Comparison of ENCODE assay signal across 8 mouse cellular contexts in genomic region chrX:7763631-7764393, GRCm38 (mm10). TPM values are rescaled to one million over a fixed set of nuclear protein-coding genes. Genes with fewer than 3 reads are reported as not detected.
DNase-seq lines count a peak whose midpoint lies in the region; ATAC-seq and TF ChIP-seq lines count a peak whose summit lies in the region.

No protein-coding gene starts in this region.

- peak overlapping the region; percentile 58 for H3K9ac ChIP-seq in forebrain, embryonic 16.5 days (replicated peaks; ENCODE audit: low read depth, low read length)
- H3K9ac ChIP-seq in liver, embryonic 15.5 days = peak overlapping the region; percentile 67; the same call in 1 of the 2 replicates

- TF ChIP-seq CTCF in layer of hippocampus, adult 2 months (conservative IDR thresholded peaks at IDR 0.05) = no peak

- no peaks in the 10 kb centered on the region; the same call in 1 of the 2 replicates for H3K9me3 ChIP-seq in forebrain, embryonic 16.5 days (ENCODE audit: control insufficient read depth, low read length)
- no peaks in the 10 kb centered on the region for H3K9me3 ChIP-seq in liver, embryonic 15.5 days (replicated peaks)

- H3K36me3 ChIP-seq in forebrain, embryonic 16.5 days (ENCODE audit: control insufficient read depth, insufficient read depth) = 0 out of 2 replicates have a peak, but pooled peaks cover 2% of the 10 kb centered on the region
- H3K36me3 ChIP-seq in liver, embryonic 15.5 days (replicated peaks) = peaks cover 17% of the 10 kb centered on the region; the same call in 1 of the 2 replicates

- DNase-seq in layer of hippocampus, adult 2 months (ENCODE audit: low spot score in 2 of 2) = peak in 1 of 2 experiments; percentile 27
- no peak for DNase-seq in layer of hippocampus, adult 18-20 months (ENCODE audit: low spot score in 2 of 2)
- DNase-seq in ZHBTc4 (ENCODE audit: low read depth, low spot score) = peak; percentile 60
- DNase-seq in induced T-regulatory cell, adult 2 months (ENCODE audit: low read depth) = peak; percentile 56
- peak; percentile 27 for DNase-seq in neural tube, embryonic 10.5 days (ENCODE audit: extremely low spot score, low spot score)
- DNase-seq in frontal cortex, adult 2 months (ENCODE audit: extremely low spot score in 1 of 2, low spot score in 1 of 2) = no peak

- H3K27me3 ChIP-seq in forebrain, embryonic 16.5 days (replicated peaks; ENCODE audit: control insufficient read depth, insufficient read depth, low read length) = no peaks in the 10 kb centered on the region
- no peaks in the 10 kb centered on the region for H3K27me3 ChIP-seq in liver, embryonic 15.5 days

- peak overlapping the region; percentile 67 for H3K4me2 ChIP-seq in forebrain, embryonic 16.5 days (ENCODE audit: low read length)
- H3K4me2 ChIP-seq in liver, embryonic 15.5 days = peak overlapping the region; percentile 81

- no peak for ATAC-seq in forebrain, embryonic 16.5 days
- no peak for ATAC-seq in liver, embryonic 15.5 days (ENCODE audit: insufficient read depth)

- WGBS in forebrain, embryonic 16.5 days = 11% methylated on average over 22 of the region's 22 CpGs
- 10% methylated on average over 21 of the region's 22 CpGs for WGBS in liver, embryonic 15.5 days (ENCODE audit: insufficient replicate concordance)

- peaks cover 19% of the 10 kb centered on the region for H3K4me1 ChIP-seq in forebrain, embryonic 16.5 days (replicated peaks; ENCODE audit: control insufficient read depth, insufficient read depth, low read length)
- peaks cover 42% of the 10 kb centered on the region for H3K4me1 ChIP-seq in liver, embryonic 15.5 days (replicated peaks)

- peak overlapping the region; percentile 83; the same call in 1 of the 2 replicates for H3K27ac ChIP-seq in layer of hippocampus, adult 2 months
- no peak overlapping the region for H3K27ac ChIP-seq in forebrain, embryonic 16.5 days (ENCODE audit: low read length)
- peak overlapping the region; percentile 80; the same call in 1 of the 2 replicates for H3K27ac ChIP-seq in liver, embryonic 15.5 days (replicated peaks)

- H3K4me3 ChIP-seq in layer of hippocampus, adult 2 months = peak overlapping the region; percentile 73
- peak overlapping the region; percentile 61 for H3K4me3 ChIP-seq in forebrain, embryonic 16.5 days (replicated peaks; ENCODE audit: low read length)
- peak overlapping the region; percentile 72 for H3K4me3 ChIP-seq in liver, embryonic 15.5 days (replicated peaks)

RNA-seq across cellular contexts. Expression of gene Tfe3, which starts 1.5 kb away (rescaled TPM):
- 10 to 100 TPM; 29.0 to 35.1 TPM for total RNA-seq in layer of hippocampus, adult 2 months (2021)
- 10 to 100 TPM; 33.7 to 38.7 TPM for total RNA-seq in layer of hippocampus, adult 18-20 months (2021)
- polyA plus RNA-seq in forebrain, embryonic 16.5 days (2015; fragmentation: Nextera tagmentation; extraction: Ambion mirVana) = 20.4 and 21.9 TPM in 2 replicates
- polyA plus RNA-seq in liver, embryonic 15.5 days (2015; fragmentation: Nextera tagmentation; extraction: Ambion mirVana) = 9.2 and 11.8 TPM in 2 replicates
- 23.8 and 25.1 TPM in 2 replicates for polyA plus RNA-seq in frontal cortex, adult 2 months (2012; rRNA removed)

RNA-seq across cellular contexts. Expression of gene Ccdc120, which starts 13.1 kb away (rescaled TPM):
- total RNA-seq in layer of hippocampus, adult 2 months (2021) = 10 to 100 TPM; 14.7 to 20.6 TPM
- 10 to 100 TPM; 17.6 to 21.5 TPM for total RNA-seq in layer of hippocampus, adult 18-20 months (2021)
- 50.0 and 64.2 TPM in 2 replicates for polyA plus RNA-seq in forebrain, embryonic 16.5 days (2015; fragmentation: Nextera tagmentation; extraction: Ambion mirVana)
- 0.92 and 1.5 TPM in 2 replicates for polyA plus RNA-seq in liver, embryonic 15.5 days (2015; fragmentation: Nextera tagmentation; extraction: Ambion mirVana)
- polyA plus RNA-seq in frontal cortex, adult 2 months (2012; rRNA removed) = 23.7 and 25.4 TPM in 2 replicates

RNA-seq across cellular contexts. Expression of gene Gripap1, which starts 25.8 kb away (rescaled TPM):
- total RNA-seq in layer of hippocampus, adult 2 months (2021) = 100 to 1,000 TPM; 105 to 108 TPM
- 100 to 1,000 TPM in 1 of 2 experiments, 10 to 100 TPM in 1; 95.3 to 105 TPM for total RNA-seq in layer of hippocampus, adult 18-20 months (2021)
- polyA plus RNA-seq in forebrain, embryonic 16.5 days (2015; fragmentation: Nextera tagmentation; extraction: Ambion mirVana) = 72.6 and 81.9 TPM in 2 replicates
- polyA plus RNA-seq in liver, embryonic 15.5 days (2015; fragmentation: Nextera tagmentation; extraction: Ambion mirVana) = 25.5 and 27.4 TPM in 2 replicates
- polyA plus RNA-seq in frontal cortex, adult 2 months (2012; rRNA removed) = 112 and 118 TPM in 2 replicates

RNA-seq across cellular contexts. Expression of gene Praf2, which starts 35.6 kb away (rescaled TPM):
- total RNA-seq in layer of hippocampus, adult 2 months (2021) = 100 to 1,000 TPM in 1 of 2 experiments, 10 to 100 TPM in 1; 91.6 to 102 TPM
- total RNA-seq in layer of hippocampus, adult 18-20 months (2021) = 100 to 1,000 TPM in 1 of 2 experiments, 10 to 100 TPM in 1; 97.3 to 100 TPM
- 112 and 119 TPM in 2 replicates for polyA plus RNA-seq in forebrain, embryonic 16.5 days (2015; fragmentation: Nextera tagmentation; extraction: Ambion mirVana)
- 5.6 and 5.8 TPM in 2 replicates for polyA plus RNA-seq in liver, embryonic 15.5 days (2015; fragmentation: Nextera tagmentation; extraction: Ambion mirVana)
- polyA plus RNA-seq in frontal cortex, adult 2 months (2012; rRNA removed) = 118 and 124 TPM in 2 replicates

RNA-seq across cellular contexts. Expression of gene Gm45208, which starts 41.8 kb away (rescaled TPM):
- not detected for total RNA-seq in layer of hippocampus, adult 2 months (2021)
- under 1 TPM in 1 of 2 experiments, not detected in 1; 0.41 TPM for total RNA-seq in layer of hippocampus, adult 18-20 months (2021)
- 0.71 TPM in 1 of 2 replicates, not detected in the other for polyA plus RNA-seq in forebrain, embryonic 16.5 days (2015; fragmentation: Nextera tagmentation; extraction: Ambion mirVana)
- polyA plus RNA-seq in liver, embryonic 15.5 days (2015; fragmentation: Nextera tagmentation; extraction: Ambion mirVana) = 0.31 TPM in 1 of 2 replicates, not detected in the other
- polyA plus RNA-seq in frontal cortex, adult 2 months (2012; rRNA removed) = 0.18 and 0.55 TPM in 2 replicates

Comparison
In these comparisons a context has a peak if more than half of its experiments do, and no peak if none do; other contexts are left out.
1. DNase-seq: peak in ZHBTc4 (single experiment), induced T-regulatory cell, adult 2 months (single experiment) and neural tube, embryonic 10.5 days (single experiment); none in layer of hippocampus, adult 18-20 months (0 of 2) and frontal cortex, adult 2 months (0 of 2).
2. Peak in every context shown above with its lines, with median percentiles within 50 percentile points of each other: H3K4me3 ChIP-seq.